16 mouse cellular contexts compared by ENCODE assay signal in the genomic region with DNA sequence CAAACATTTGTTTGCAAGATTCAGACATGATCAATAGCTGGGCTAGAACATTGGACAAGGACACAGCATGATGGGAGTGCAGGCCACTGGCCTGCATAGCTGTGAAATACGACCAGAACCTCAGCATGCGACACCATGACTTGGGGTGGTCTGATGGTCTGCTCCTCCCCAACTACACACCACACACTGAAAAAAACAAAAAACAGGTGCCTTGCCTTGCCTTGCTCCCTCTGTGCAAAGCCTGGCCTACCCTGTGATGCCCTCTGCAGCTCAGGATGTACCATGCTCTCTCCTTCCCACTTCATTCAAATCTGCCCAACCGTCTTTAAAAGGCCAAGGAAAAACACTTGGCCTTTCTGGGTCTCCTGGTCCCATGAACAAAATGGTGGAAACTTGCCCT.
"Had no signal": no experiment of that assay in that cellular context is flagged by ENCODE, and none has a peak within 500 bp of the region (broad histone marks: within the 10 kb centered on the region; RNA-seq: fewer than 3 reads in every experiment).

No protein-coding gene starts in this region.

- DNase-seq: kidney, postnatal 10 days; layer of hippocampus, adult 9-11 months; liver; lung, postnatal 14 days; lung, postnatal 4 days; midbrain, embryonic 14.5 days; right cerebral cortex, postnatal 25 days had no signal

- H3K4me3 ChIP-seq: intestine, embryonic 15.5 days; kidney, embryonic 15.5 days; limb, embryonic 10.5 days; limb, embryonic 13.5 days; liver, embryonic 12.5 days; liver, embryonic 15.5 days; lung, embryonic 15.5 days; neural tube, embryonic 12.5 days; neural tube, embryonic 15.5 days had no signal

- H3K27ac ChIP-seq: intestine, embryonic 15.5 days; kidney, embryonic 15.5 days; limb, embryonic 10.5 days; limb, embryonic 13.5 days; liver, embryonic 12.5 days; liver, embryonic 15.5 days; lung, embryonic 15.5 days; neural tube, embryonic 12.5 days; neural tube, embryonic 15.5 days had no signal
